Mouse (Mus musculus): ENCODE results near the gene Trim2.

Gene Trim2

GRCm38 (mm10) chr3:84191141-84191881, 115.4 kb downstream of the Trim2 start:
- no peak for DNase-seq (ENCODE audit: low read depth, low spot score)

- no peak for DNase-seq (ENCODE audit: low read depth, low spot score)
Measured at GRCm38 (mm10) chr3:84190513-84191061, 116.1 kb downstream of the Trim2 start.

- DNase-seq (ENCODE audit: low read depth, low spot score) = no peak
Measured at GRCm38 (mm10) chr3:84189629-84190173, 117.0 kb downstream of the Trim2 start.

GRCm38 (mm10) chr3:84181717-84182116, 125.0 kb downstream of the Trim2 start:
- no peak for DNase-seq (ENCODE audit: low read depth, low spot score)

- no peak for DNase-seq (ENCODE audit: low read depth, low spot score)
Measured at GRCm38 (mm10) chr3:84181102-84181501, 125.6 kb downstream of the Trim2 start.

- DNase-seq (ENCODE audit: low read depth, low spot score) = no peak
Measured at GRCm38 (mm10) chr3:84180304-84180703, 126.4 kb downstream of the Trim2 start.

GRCm38 (mm10) chr3:84177834-84178233, 128.8 kb downstream of the Trim2 start:
- no peak for DNase-seq (ENCODE audit: low read depth, low spot score)

GRCm38 (mm10) chr3:84175337-84176315, 131.1 kb downstream of the Trim2 start:
- peak; percentile 59 for DNase-seq (ENCODE audit: low read depth, low spot score)

GRCm38 (mm10) chr3:84173581-84174154, 133.0 kb downstream of the Trim2 start, which contains the start of gene Gm6525:
Gm6525 (plus strand) TSS chr3:84174104.
- no peak for DNase-seq (ENCODE audit: low read depth, low spot score)

GRCm38 (mm10) chr3:84172406-84172805, 134.3 kb downstream of the Trim2 start:
- no peak for DNase-seq (ENCODE audit: low read depth, low spot score)

- no peak for DNase-seq (ENCODE audit: low read depth, low spot score)
Measured at GRCm38 (mm10) chr3:84169393-84170005, 137.2 kb downstream of the Trim2 start.

- DNase-seq (ENCODE audit: low read depth, low spot score) = no peak
Measured at GRCm38 (mm10) chr3:84168943-84169342, 137.7 kb downstream of the Trim2 start.

- no peak for DNase-seq (ENCODE audit: low read depth, low spot score)
Measured at GRCm38 (mm10) chr3:84166073-84166472, 140.6 kb downstream of the Trim2 start.

- DNase-seq (ENCODE audit: low read depth, low spot score) = no peak
Measured at GRCm38 (mm10) chr3:84165391-84165790, 141.3 kb downstream of the Trim2 start.

- no peak for DNase-seq (ENCODE audit: low read depth, low spot score)
Measured at GRCm38 (mm10) chr3:84157559-84158350, 148.9 kb downstream of the Trim2 start.

- no peak for DNase-seq (ENCODE audit: low read depth, low spot score)
Measured at GRCm38 (mm10) chr3:84157011-84157410, 149.7 kb downstream of the Trim2 start.

GRCm38 (mm10) chr3:84156105-84156504, 150.6 kb downstream of the Trim2 start:
- DNase-seq (ENCODE audit: low read depth, low spot score) = no peak

- DNase-seq (ENCODE audit: low read depth, low spot score) = peak; percentile 95
Measured at GRCm38 (mm10) chr3:84155558-84156006, 151.1 kb downstream of the Trim2 start, which contains the start of gene Mnd1. Mnd1 (minus strand) TSS chr3:84155786.

GRCm38 (mm10) chr3:84155146-84155545, 151.5 kb downstream of the Trim2 start:
- DNase-seq (ENCODE audit: low read depth, low spot score) = no peak

GRCm38 (mm10) chr3:84154721-84155141, 151.9 kb downstream of the Trim2 start:
- no peak for DNase-seq (ENCODE audit: low read depth, low spot score)
